Mouse (Mus musculus): ENCODE measurements around the gene Hdac11. TPM values are rescaled to one million over a fixed set of nuclear protein-coding genes. Genes with fewer than 3 reads are reported as not detected.

The Hdac11 gene
- total RNA-seq (2021), result 100 to 1,000 TPM; 174 to 176 TPM
- long read RNA-seq, experiment 1, transcript Hdac11-201 (10 exons, 2,653 nt), result major isoform, 124 of 173 reads
- long read RNA-seq, experiment 1, partial matches to known transcripts, result 22 of 173 reads
- long read RNA-seq, experiment 1, other reads (novel, unspliced or antisense), result 25 of 173 reads
- long read RNA-seq, experiment 2, transcript Hdac11-201 (10 exons, 2,653 nt), result major isoform, 94 of 132 reads
- long read RNA-seq, experiment 2, partial matches to known transcripts, result 16 of 132 reads
- long read RNA-seq, experiment 2, other reads (novel, unspliced or antisense), result 20 of 132 reads

DNA sequence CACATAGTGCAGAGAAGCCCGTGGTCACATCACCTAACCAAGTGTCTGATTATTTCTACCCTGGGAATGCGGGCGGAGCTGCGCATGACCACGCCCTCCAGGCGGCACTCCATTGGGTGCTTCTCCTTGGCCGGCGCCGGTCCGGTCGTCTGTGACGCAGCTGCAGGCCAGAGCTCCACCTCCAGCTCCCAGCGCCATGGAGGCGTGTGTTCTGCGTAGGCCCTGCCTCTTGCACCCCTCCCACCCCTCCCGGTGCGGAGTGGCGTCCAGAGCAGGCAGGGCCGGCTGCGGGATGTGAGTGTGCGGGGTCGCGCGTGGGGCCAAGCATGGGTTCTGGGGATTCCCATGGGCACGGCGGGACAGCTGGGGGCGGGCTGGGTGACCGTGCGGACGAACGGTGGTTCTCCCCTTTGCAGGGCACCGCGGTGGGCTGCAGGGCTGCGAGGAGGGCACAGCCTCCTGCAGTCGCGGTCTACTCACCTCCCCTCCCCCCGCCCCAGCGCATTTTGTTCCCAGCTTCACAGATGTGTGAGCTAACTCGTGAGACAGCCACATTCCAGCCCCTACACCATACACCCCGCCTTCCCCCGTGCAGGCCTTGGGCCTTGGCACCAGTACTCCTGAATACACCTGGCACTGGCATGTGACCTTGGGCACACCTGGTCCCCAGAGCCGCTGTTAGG is at the start of gene Hdac11:
Gene Hdac11 (plus strand): TSS at position 112 of the 683 bp plus-strand sequence.
- intact Hi-C loops (cut with DNase I), result no loop called here
- Histone ChIP-seq H3K27ac (peak within 1 kb of the TSS; percentile 97), H3K4me3 (peak within 1 kb of the TSS; percentile 80)
- no peak for TF ChIP-seq CTCF (IDR thresholded peaks at IDR 0.05)
- DNase-seq (ENCODE audit: extremely low spot score in 1 of 2, low spot score in 2 of 2), result peak; percentile 90 to 93

DNA sequence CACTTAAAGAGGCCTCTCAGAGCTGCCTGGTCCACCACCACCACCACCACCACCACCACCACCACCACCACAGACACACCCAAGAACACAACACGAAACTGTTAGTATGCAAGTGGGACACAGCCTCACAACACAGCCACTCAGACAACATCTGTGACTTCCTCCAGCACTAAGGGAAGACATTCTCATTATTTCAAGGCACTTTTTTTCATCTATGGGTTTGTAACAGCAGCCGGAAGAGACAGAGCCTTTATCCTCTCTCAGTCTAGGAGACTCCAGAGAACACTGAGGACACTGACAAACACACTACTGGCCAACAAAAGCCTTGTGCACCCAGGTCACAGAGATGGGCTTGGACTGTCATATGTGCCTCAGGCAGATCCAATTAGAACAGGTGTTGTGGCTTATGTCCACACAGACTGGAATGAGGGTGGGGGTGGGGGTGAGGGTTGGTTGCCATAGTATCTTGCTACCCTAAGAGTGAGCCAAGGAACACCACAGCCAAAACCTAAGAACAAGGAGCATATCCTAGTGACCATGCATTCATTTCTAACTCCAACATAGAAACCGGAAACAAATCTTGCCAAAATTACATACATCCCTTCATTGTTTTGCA is 48.1 kb upstream of the Hdac11 start:
- intact Hi-C loops (cut with DNase I), result no loop called here
- no peak for DNase-seq (ENCODE audit: extremely low spot score in 1 of 2, low spot score in 2 of 2)
- no peak overlapping the region for H3K4me3 ChIP-seq
- no peak overlapping the region for H3K27ac ChIP-seq
- no peak for TF ChIP-seq CTCF (IDR thresholded peaks at IDR 0.05)

DNA sequence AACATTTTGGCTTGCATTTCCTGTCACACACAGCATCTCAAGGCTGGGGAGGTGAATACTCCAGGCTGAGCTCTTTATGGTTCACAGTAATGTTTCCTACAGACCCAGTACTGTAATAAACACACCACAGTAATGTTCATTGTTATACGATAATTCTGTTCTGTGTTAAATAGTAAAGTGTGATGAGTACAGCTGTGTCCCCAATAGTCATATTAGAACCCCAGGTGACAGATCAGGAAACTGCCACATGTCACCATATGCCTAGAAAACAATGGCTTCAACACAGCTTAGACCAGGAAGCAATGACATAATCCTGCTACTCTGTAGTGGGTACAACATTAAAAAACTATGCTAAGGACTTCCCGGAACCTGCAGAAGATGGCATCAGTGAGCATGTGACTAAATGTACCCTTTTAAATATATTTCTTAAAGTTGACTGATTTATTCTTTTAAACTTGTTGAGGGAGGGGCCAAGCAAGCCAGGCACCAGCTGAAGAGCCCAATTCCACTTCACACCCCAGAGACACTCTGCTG is 47.5 kb upstream of the Hdac11 start:
- intact Hi-C loops (cut with DNase I), result no loop called here
- Histone ChIP-seq H3K4me3 (no peak overlapping the region), H3K27ac (no peak overlapping the region)
- TF ChIP-seq CTCF (IDR thresholded peaks at IDR 0.05), result no peak
- DNase-seq (ENCODE audit: extremely low spot score in 1 of 2, low spot score in 2 of 2), result no peak

DNA sequence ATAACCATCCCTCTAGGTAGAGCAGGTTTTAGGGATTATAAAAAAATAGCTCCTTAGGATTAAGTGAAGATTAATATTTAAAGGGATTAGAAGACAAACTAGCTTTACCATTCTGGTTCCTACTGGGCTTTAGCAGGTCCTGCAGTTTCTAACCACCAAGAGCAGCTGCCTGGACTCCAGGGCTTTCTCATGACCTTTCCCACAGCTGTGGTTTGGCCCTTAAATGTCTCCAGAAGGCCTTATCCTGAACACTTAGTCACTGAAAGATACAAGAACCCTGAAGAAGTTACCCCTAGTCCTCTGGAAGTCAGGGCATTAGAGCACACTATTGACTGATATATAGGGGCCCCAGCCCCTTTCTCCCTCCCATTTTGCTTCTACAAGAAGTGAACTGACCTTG is 47.0 kb upstream of the Hdac11 start:
- Histone ChIP-seq H3K27ac (no peak overlapping the region), H3K4me3 (no peak overlapping the region)
- no peak for TF ChIP-seq CTCF (IDR thresholded peaks at IDR 0.05)
- no peak for DNase-seq (ENCODE audit: extremely low spot score in 1 of 2, low spot score in 2 of 2)
- intact Hi-C loops (cut with DNase I), result no loop called here

DNA sequence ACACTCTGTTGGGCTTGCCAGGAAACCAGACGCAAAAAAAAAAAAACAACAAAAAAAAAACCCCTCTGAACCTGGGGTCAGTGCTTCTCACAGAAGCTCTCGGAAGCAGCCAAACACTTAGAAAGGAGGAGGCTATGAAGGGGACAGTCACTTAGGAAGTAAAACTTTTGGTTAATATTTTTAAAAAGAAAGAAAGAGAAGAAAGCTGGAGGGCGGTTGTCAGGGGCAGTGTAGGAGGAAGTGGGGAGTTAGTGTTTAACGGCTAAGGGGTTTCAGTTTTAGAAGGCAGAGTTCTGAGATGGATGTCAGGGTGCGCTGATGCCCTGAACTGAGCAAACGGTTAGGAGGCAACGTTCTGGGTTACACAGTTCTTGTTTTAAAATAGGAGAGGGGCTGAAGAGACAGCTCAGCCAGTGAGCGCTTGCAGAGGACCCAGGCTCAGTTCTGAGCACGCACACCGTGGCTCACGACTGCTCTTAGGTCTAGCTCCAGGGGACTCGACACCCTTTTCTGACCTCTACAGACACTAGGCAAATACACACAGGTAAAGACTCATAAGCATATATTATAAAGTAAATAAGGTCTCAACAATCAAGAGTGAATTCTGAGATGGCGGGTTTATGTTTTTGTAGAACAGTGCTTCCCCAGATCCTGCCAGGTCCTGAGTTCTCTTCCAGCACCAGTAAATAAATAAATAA is 46.0 kb upstream of the Hdac11 start:
- intact Hi-C loops (cut with DNase I), result no loop called here
- no peak for TF ChIP-seq CTCF (IDR thresholded peaks at IDR 0.05)
- no peak overlapping the region for H3K27ac ChIP-seq
- H3K4me3 ChIP-seq, result no peak overlapping the region
- DNase-seq (ENCODE audit: extremely low spot score in 1 of 2, low spot score in 2 of 2), result no peak

DNA sequence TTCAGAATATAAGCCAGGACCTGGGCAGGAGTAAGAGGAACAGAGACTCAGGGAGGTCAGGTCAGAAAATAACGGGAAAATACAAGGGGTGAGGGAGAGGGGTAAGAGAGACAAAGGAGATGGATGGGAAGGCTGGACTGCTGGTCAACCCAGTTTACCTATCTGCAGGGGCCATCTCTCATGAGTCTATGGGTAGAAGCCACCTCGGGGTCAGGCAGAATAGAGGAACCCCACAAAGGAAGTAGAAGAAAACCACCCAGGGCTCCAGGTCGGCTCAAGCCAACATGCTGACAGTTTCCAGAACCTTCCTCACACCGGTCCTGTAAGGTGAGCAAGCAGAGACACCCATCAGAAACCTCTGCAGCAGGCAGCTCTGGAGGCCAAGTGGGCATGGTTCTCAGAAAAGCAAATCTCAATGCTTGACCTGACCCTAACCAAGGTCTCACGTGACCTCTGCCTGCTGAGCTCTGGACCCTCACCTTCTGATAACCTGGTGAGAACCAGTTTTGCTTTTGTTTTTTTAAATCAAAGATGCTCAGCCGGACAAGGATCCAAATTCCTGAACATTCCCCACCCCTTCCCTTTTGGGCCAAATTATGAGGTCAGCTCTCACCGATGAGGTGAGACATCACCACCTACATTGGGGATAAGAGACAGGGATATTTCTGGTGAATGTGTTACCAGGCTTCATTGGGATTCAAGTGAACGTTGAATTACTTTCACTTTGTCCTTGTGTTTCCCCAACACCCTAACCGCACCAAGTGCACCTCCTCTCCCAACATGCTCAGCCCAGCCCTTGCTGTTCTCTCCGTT is 45.1 kb upstream of the Hdac11 start:
- no peak overlapping the region for H3K27ac ChIP-seq
- no peak overlapping the region for H3K4me3 ChIP-seq
- TF ChIP-seq CTCF (IDR thresholded peaks at IDR 0.05), result no peak
- intact Hi-C loops (cut with DNase I), result no loop called here
- DNase-seq (ENCODE audit: extremely low spot score in 1 of 2, low spot score in 2 of 2), result no peak

DNA sequence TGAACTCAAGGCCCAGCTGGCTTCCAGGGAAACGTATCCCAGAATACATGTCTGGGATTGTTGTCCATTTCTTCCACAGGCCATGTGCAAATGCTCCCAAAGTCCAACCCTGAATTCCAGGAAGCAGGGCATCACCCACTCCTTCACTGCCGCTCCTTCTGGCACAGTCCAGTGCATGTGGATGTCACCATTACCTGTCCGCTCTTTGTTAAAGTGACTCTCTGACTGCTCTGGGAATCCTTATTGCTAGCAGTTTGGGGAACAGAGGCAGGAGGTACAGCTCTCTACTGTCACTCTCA is 44.6 kb upstream of the Hdac11 start:
- no peak for TF ChIP-seq CTCF (IDR thresholded peaks at IDR 0.05)
- Histone ChIP-seq H3K27ac (no peak overlapping the region), H3K4me3 (no peak overlapping the region)
- intact Hi-C loops (cut with DNase I), result no loop called here
- DNase-seq (ENCODE audit: extremely low spot score in 1 of 2, low spot score in 2 of 2), result no peak

DNA sequence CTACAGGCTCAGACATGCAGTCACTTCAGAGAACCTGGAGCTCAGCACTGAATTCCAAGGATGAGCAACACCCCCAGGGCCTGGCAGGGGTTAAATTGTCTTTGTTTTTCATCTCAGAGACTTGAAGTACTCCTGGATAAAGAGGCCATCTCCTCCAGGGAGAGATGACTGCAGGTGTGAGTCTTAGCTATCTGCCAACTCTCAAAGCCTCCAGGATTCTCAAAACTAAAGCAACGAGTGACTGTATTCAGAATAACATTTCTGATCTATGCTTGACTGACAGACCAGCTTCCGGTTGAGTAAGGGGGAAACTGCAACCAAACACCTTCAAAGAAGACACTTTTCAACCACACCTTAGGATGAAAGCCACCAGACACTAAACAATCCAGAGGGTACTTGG is 41.7 kb upstream of the Hdac11 start:
- TF ChIP-seq CTCF (IDR thresholded peaks at IDR 0.05), result no peak
- intact Hi-C loops (cut with DNase I), result loop anchor here (5.0 kb wide), 1 partner anchor 127 kb away; the partner anchor contains the start of gene Iqsec1
- Histone ChIP-seq H3K27ac (no peak overlapping the region), H3K4me3 (no peak overlapping the region)
- DNase-seq (ENCODE audit: extremely low spot score in 1 of 2, low spot score in 2 of 2), result no peak

DNA sequence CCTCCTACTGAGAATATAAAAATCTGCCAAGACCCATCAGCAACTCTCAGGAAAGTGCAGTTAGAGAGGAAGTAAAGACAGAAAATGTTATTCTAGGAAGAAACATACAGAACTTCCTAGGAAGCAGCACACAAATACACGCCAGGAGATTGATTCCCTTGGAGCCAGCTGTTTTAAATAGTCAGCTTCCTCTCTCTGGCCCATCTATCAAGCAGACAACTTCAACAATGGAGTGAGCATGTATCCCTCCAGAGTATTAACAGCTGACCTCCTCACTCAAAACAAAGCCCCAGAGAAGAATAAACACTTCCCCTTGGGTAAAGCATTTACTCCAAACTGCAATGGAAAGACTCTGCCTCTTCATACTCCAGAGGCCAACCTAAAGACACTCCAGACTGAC is 41.3 kb upstream of the Hdac11 start:
- TF ChIP-seq CTCF (IDR thresholded peaks at IDR 0.05), result no peak

DNA sequence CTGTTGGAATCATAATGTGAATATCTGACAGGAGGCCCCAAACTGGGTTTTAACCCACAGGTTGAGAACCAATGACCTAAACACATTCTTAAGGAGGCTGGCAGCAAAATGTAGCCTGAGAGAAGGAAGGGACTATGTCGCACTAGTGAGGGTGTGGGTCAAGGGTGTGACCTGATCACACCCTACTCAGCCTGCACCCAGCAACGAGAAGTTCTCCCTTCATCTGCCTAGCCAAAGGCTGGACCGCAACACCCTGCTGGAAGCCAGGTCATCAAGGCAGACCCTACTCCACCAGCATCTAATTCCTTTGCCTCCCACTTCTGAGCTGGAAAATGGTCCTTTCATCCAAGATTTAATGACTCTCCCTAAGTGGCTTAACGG is 40.6 kb upstream of the Hdac11 start:
- no peak for TF ChIP-seq CTCF (IDR thresholded peaks at IDR 0.05)
- peak overlapping the region; percentile 68 for H3K4me3 ChIP-seq
- DNase-seq (ENCODE audit: extremely low spot score in 1 of 2, low spot score in 2 of 2), result no peak
- H3K27ac ChIP-seq, result peak overlapping the region; percentile 95
- intact Hi-C loops (cut with DNase I), result loop anchor here (5.0 kb wide), 1 partner anchor 129 kb away; the partner anchor contains the start of gene Iqsec1

More for the DNA sequence above, 41.3 kb upstream of the Hdac11 start:
- H3K4me3 ChIP-seq, result no peak overlapping the region
- intact Hi-C loops (cut with DNase I), result loop anchor here (5.0 kb wide), 1 partner anchor 128 kb away; the partner anchor contains the start of gene Iqsec1
- DNase-seq (ENCODE audit: extremely low spot score in 1 of 2, low spot score in 2 of 2), result no peak
- H3K27ac ChIP-seq, result no peak overlapping the region

Measured in left cerebral cortex, adult 2 months (tissue).